Mouse (Mus musculus): Measurements from ENCODE around the gene Stox2.

- TF ChIP-seq GATA1 (IDR thresholded peaks at IDR 0.05; ENCODE audit: borderline replicate concordance, low read length) (no peak), CTCF (IDR thresholded peaks at IDR 0.05; ENCODE audit: low read depth, low read length) (no peak)
Measured at GRCm38 (mm10) chr8:47306372-47306771, 139.8 kb downstream of the Stox2 start.

Data from G1E (cell line).